Mouse (Mus musculus): Measurements from ENCODE around the gene Oas3.
"Not testable (repeated sequence)": the region's sequence is repeated elsewhere in the genome, so short reads cannot be mapped to it uniquely, and the experiment has no call there.

The Oas3 gene

GRCm38 (mm10) chr5:120777478-120777877 lies at the start of gene Oas3:
Gene Oas3, minus strand, starts transcription at chr5:120777661.
- DNase-seq, result no peak

- no peak for DNase-seq
These were observed 41.5 kb upstream of the Oas3 start for GRCm38 (mm10) chr5:120818999-120819398.

DNA sequence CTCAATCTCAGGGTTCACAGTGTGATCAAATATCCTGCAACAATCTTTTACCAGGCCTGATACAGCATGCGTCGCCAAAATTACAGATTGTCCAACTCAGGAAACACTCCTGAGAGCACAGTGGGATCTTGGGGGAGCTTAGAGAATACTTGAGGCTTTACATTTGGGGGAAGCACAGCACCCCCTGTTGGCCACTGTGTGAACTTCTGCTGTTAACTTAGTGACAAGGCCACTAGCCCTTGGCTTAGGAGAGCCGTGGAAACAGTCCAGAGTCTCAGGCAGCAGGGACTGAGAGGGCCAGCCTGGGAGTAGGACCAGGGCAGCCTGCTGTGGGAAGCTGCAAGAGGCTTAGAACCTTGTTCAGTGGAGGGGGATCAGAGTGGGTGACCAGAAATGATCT lies 38.5 kb upstream of the Oas3 start:
- DNase-seq, result no peak

DNA sequence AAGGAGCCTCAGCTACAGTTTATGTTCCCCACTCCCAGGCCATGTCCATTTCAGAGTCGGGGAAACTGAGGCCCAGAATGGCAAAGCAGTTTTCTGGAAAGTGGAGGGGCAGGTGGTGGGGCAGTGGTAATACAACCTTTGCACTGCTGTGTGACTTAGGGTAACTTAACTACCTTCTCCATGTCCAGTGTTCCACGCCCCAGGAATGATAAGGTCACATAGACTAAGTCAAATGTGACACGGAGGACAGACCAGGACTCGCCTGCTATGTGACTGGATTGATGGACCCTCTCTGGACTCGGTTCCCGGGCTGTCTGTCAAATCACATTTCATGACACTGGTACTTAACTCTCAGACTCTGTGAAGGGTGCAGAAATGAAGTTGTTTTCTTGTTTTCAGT lies 35.6 kb upstream of the Oas3 start:
- no peak for DNase-seq

DNA sequence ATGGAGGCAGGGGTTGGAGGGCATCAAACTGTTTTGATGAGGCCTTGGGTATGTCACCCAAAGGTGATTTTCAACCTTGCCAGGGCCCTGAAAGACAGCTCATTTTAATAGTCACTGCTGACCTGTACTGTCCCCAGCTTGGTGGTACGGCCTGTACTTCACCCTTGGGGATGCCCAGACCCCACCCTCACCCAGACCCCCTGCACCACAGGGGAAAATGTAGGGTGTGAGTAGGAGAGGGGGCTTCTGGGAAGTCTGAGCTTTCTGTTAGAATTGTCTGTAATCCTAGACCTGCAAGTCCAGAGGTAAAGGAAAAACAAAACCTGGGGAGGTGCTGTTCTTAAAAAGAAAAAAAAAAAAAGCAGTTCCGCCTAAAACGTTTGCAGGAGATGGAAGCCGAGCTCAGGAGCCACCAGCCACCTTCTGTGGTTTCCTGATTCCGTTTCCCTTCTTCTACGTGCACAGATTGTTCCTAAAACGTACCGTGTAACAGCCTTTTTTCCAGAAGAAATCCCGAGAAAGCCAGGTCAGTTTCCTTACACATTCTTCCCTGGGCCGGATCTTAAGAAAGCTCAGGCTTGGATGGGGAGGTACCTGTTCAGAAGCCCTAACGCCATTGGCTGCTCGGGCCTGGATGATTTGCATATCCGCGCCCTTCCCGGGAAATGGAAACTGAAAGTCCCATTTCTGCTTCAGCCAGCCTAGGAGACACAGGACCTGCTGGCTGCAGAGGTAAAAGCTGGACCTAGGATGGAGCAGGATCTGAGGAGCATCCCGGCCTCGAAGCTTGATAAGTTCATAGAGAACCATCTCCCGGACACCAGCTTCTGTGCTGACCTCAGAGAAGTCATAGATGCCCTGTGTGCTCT lies 34.7 kb upstream of the Oas3 start, which contains the start of gene Oas1c:
TSS of gene Oas1c (minus strand) at position 564 of the 869 bp plus-strand sequence.
- peak; percentile 80 for DNase-seq

GRCm38 (mm10) chr5:120809171-120809570 lies 31.7 kb upstream of the Oas3 start:
- DNase-seq, result no peak

DNA sequence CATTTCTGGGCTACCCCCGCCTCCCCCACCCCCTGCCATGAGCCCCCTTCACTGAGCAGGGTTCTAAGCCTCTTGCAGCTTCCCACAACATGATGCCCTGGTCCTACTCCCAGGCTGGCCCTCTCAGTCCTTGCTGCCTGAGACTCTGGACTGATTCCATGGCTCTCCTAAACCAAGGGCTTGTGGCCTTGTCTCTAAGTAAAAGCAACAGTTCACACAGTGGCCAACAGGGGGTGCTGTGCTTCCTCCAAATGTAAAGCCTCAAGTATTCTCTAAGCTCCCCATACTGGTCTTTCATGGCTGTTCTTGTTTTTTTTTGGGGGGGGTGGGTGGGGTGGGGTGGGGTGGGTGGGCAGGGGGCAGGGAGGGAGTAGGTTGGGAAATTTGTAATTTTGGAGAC lies 29.0 kb upstream of the Oas3 start:
- peak; percentile 57 for DNase-seq

DNA sequence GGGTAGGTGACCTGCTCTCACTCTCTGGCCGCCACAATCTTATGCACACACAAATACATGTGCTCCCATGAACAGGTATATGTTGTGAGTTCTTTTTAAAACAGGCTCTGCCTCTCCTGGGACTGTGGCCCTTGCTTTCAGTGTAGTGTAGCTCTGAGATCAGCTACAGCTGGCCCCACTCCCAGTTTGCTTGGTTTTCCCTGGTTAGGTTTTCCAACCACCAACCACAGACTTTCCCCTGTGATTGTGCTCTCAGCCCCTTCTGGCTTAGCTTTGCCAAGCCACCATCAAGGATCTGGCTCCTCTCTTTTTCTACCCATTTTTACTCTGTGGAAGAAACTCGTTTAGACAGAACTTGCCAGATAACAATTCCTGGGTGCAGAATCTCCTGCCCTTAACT lies 26.1 kb upstream of the Oas3 start:
- no peak for DNase-seq

DNA sequence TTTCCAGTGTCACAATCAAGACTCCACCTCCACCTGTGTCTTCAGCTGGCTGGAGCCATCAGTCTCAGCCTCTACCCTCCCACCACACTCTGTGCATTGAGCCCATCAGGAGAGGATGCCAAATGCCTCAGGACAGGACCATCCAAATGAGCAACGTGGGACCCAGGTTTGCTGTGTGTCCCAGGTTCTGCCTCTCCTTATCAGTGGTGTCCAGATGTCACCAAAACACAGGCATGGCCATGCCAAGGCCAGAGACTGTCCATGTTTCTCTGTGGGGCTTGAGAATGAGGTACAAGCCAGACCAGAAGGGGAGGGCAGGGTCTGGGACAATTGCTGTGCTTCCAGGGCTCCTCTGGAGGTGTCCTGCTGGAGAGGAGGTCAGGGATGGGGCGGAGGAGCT lies 21.5 kb upstream of the Oas3 start:
- DNase-seq, result not testable (repeated sequence)

- DNase-seq, result not testable (repeated sequence)
These were observed 20.7 kb upstream of the Oas3 start for GRCm38 (mm10) chr5:120798147-120798546.

DNA sequence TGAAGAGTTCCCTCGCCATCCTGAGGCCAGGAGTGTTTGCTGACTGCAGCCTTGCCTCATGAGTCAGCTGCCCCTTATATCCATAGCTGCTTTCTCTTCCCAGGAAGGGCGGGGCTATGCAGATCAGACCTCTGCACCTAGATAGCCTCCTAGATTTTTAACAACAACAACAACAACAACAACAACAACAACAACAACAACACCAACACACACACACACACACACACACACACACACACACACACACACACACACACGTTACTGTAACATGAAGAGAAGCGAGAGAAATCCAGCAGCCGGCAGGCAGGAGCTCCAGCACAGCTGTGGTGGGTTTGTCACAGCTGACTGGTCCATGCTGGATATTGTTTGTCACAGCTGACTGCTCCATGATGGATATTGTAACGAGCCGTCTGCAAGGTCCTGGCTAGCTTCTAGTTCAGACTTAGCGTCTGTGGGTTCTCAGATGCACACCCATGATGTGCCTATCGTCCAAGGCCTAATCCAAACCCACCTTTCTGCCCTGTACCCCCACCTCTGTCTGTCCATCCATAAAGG lies 18.1 kb upstream of the Oas3 start, which contains the start of gene Oas1e:
TSS of gene Oas1e (minus strand) at position 51 of the 555 bp plus-strand sequence.
- not testable (repeated sequence) for DNase-seq

DNA sequence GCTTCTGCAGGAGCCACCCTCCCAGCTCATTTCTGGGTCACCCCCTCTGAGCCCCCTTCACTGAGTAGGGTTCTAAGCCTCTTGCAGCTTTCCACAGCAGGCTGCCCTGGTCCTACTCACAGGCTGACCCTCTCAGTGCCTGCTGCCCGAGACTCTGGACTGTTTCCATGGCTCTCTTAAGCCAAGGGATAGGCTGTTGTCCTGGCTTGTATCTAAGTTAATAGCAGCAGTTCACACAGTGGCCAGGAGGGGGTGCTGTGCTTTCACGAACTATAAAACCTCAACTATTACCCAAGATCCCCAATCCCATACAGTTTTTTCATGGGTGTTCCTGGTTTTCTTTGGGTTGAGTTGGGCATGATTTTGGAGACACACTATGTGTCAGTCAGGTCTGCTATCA lies 15.6 kb upstream of the Oas3 start:
- peak; percentile 43 for DNase-seq

DNA sequence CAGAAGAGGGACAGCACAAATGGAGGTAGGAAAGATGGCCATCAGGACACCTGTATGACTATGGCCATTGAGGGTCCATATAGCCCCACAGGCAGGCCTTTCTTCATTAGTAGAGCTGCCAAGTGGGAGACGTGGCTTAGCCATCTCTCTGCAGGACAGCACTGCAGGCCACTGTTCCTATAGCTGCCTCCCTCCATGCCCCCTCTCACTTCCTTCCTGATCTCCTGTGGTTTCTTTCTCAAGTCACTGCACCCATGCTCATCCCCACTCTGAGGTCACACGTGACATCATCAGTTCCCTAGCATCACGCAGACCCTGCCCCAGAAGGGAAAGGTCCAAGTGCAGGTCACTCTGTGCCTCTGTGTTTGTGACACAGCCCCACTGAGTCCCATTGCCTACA lies 9.6 kb upstream of the Oas3 start:
- no peak for DNase-seq

DNA sequence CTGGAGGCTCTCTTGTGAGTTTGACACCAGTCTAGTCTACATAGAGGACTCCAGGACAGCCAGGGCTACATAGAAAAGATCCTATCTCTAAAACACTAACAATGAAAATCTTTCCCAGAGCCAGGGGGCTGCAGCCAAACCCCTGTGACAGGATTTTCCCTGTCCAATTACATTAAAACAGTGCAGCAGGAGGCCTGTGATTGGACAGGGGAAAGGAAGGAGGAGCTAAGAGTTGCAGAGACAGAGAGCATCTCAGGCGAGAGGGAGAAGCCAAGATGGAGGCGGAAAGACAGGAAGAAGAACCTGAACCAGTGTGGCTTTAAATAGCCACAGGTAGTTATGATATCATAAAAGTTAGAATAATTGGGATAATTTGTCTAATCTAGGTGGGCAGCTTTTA lies 5.0 kb upstream of the Oas3 start:
- DNase-seq, result no peak

- no peak for DNase-seq
These were observed 4.2 kb upstream of the Oas3 start for GRCm38 (mm10) chr5:120781646-120782045.

GRCm38 (mm10) chr5:120779922-120780321 lies 2.5 kb upstream of the Oas3 start:
- no peak for DNase-seq

GRCm38 (mm10) chr5:120778941-120779340 lies 1.5 kb upstream of the Oas3 start:
- no peak for DNase-seq

DNA sequence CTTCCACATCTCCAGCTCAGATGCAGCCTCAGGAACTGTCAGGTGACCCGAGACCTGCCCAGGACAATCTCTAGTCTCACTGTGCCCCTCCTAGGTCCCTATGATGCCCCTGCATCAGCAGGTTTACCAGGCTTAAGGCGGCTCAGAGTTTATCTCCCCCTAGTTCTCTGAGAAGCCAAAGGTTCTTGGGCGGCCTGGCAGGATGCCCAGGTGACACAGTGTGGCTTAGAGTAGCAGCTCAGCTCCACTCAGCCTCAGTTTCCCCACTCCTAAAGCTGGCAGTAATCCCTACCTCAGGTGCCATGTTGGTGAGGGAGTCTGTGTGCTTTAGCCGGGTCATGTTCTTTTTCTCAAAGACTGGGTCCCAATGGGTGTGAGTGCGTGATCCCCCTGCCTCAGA lies 660 bp downstream of the Oas3 start:
- DNase-seq, result no peak

- DNase-seq, result no peak
These were observed 2.0 kb downstream of the Oas3 start for GRCm38 (mm10) chr5:120775287-120775985.

DNA sequence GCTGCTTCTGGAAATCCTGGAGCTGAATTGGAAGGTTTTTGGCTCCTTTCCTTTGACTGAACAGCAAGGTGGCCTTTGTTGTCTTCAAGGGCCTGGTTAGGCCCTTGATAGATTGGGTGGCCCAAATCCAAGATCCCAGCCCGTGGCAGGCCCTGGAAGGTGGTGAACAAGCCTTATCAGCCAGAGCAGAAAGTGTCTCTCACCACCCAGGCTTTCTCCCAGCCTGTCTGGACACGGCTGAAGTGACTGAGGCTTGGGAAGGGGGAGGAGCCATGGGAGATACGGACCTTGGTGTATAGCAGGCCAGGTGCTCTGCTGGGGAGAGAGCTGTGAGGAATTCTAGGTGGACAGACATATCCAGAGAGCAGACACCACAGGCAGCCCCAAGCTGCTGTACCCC lies 8.1 kb downstream of the Oas3 start:
- no peak for DNase-seq

- no peak for DNase-seq
These were observed 12.5 kb downstream of the Oas3 start for GRCm38 (mm10) chr5:120765010-120765409.

DNA sequence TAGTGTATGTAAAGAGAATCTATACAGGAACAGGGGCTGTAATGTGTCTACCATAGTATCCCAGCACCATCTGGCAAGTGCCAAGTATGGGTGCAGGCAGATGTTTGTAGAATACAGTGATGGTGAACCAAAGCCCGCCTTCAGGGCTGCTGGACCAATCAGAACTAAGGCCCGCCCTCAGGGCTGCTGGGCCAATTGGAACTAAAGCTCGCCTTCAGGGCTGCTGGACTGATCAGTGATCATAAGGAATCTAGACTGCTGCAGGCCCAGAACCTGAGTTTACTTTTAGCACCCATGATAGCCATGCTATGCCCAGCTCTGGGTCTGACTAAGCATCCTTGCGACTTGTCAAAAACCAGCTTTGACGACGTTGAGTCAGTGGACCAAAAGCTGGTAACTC lies 15.6 kb downstream of the Oas3 start:
- DNase-seq, result no peak

DNA sequence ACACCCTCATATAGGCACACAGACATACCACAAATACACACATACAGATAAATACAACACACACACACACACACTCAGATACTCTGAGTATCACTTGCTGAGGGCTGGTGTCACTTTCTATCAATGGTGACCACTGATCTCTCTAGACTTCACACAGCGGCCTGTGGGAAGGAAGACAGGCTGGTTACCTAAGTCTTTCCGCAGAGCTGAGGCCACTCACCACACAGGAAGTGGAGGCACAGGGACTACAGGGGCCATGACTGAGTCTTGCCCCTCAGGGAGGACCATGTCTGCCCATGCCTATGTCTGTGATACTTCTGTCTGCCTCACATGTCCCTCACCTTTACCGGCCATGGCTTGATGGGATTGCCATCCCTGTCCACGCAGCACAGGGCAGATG lies 23.2 kb downstream of the Oas3 start:
- DNase-seq, result no peak

- DNase-seq, result no peak
These were observed 24.7 kb downstream of the Oas3 start for GRCm38 (mm10) chr5:120752786-120753185.
